Mouse (Mus musculus): Measurements from ENCODE around the gene Npy5r.

Gene Npy5r

GRCm38 (mm10) chr8:66687511-66688329 lies at the start of gene Npy5r:
Gene Npy5r, minus strand, starts transcription at chr8:66688128.
- DNase-seq (ENCODE audit: low read depth, low spot score), result peak; percentile 34

DNA sequence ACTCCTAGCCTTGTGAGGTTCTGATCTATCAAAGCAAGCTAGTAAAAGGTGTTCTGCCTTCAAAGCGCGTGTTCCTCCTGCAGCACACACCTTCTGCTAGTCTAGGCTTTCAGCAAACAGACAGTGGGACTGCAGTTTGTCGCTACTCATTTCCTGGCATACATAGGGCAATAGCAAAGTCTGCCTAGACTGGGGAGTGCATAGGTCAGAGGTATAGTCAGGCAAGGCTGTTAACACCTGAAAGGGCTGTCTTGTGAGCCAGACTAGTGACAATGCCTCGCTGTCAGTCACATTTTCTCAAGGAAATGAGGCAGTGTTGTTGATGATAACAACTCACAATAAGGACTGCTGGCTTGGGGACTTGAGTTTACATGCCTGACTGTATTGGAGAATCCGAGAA lies 44.0 kb upstream of the Npy5r start:
- no peak for DNase-seq (ENCODE audit: low read depth, low spot score)

- no peak for DNase-seq (ENCODE audit: low read depth, low spot score)
These were observed 41.5 kb upstream of the Npy5r start for GRCm38 (mm10) chr8:66729446-66729845.

- DNase-seq (ENCODE audit: low read depth, low spot score), result no peak
These were observed 34.9 kb upstream of the Npy5r start for GRCm38 (mm10) chr8:66722835-66723234.

- DNase-seq (ENCODE audit: low read depth, low spot score), result no peak
These were observed 26.5 kb upstream of the Npy5r start for GRCm38 (mm10) chr8:66714324-66714975.

GRCm38 (mm10) chr8:66698782-66699181 lies 10.9 kb upstream of the Npy5r start:
- no peak for DNase-seq (ENCODE audit: low read depth, low spot score)

- no peak for DNase-seq (ENCODE audit: low read depth, low spot score)
These were observed 10.1 kb upstream of the Npy5r start for GRCm38 (mm10) chr8:66698011-66698410.

GRCm38 (mm10) chr8:66696970-66697843 lies 9.3 kb upstream of the Npy5r start, which contains the start of gene Npy1r:
Gene Npy1r, plus strand, starts transcription at chr8:66697192.
- DNase-seq (ENCODE audit: low read depth, low spot score), result peak; percentile 69

- DNase-seq (ENCODE audit: low read depth, low spot score), result no peak
These were observed 2.5 kb upstream of the Npy5r start for GRCm38 (mm10) chr8:66690402-66690801.

- no peak for DNase-seq (ENCODE audit: low read depth, low spot score)
These were observed 871 bp upstream of the Npy5r start for GRCm38 (mm10) chr8:66688799-66689198.

DNA sequence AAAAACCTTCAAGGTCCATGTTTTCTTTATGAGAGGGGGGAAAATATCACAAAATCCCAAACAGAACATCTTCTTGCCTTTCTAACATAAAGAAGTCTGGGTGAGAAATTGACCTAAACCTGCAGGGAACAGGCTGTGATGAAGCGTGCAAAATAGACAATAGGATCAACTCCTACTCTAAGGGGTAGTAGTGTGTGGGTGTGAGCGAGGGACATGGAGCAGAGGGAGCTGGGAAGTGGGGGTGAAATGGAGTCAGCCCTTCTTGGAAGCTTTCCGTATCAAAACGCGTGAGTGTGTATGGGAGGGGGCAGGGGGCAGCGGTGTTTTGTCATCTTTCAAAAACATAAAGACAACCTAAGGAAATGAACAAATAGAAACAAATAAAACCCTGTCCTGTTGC lies 467 bp upstream of the Npy5r start:
- DNase-seq (ENCODE audit: low read depth, low spot score), result no peak

GRCm38 (mm10) chr8:66681261-66681660 lies 6.7 kb downstream of the Npy5r start:
- no peak for DNase-seq (ENCODE audit: low read depth, low spot score)

- DNase-seq (ENCODE audit: low read depth, low spot score), result no peak
These were observed 57.2 kb downstream of the Npy5r start for GRCm38 (mm10) chr8:66630721-66631120.

Data from mesoderm, embryonic 11.5 days (tissue).